Mouse (Mus musculus) forebrain, postnatal 0 days (tissue): Measurements from ENCODE around the gene Gm12184. TPM values are rescaled to one million over a fixed set of nuclear protein-coding genes. Genes with fewer than 3 reads are reported as not detected.

ENCODE experiments used
- ATAC-seq: fragments of 200-750 bp; cut with Nextera tagmentation; 2 replicates; pipeline ENCODE4 v1.8.0; 2017; ENCODE audit warnings: mild to moderate bottlenecking, moderate library complexity
- DNase-seq: peaks from one replicate; pipeline ENCODE4 v3.0.0-alpha.2; 2015
- H3K27ac ChIP-seq: fragments of 300-500 bp; sonication (generic); 2 replicates; pipeline ENCODE4 v1.5.1; 2014; ENCODE audit warnings: low read depth, mild to moderate bottlenecking, antibody characterized with exemption, low read length, moderate library complexity, mixed read lengths
- H3K27me3 ChIP-seq: fragments of 300-500 bp; sonication (generic); 2 replicates; pipeline ENCODE4 v1.6.1; 2014; ENCODE audit warnings: mild to moderate bottlenecking, low read length, mixed read lengths; ENCODE audit not compliant: insufficient read depth
- H3K36me3 ChIP-seq: fragments of 300-500 bp; sonication (generic); 2 replicates; pipeline ENCODE4 v1.6.1; 2014; ENCODE audit warnings: mild to moderate bottlenecking, moderate library complexity; ENCODE audit not compliant: insufficient read depth
- H3K4me1 ChIP-seq: fragments of 300-500 bp; sonication (generic); 2 replicates; pipeline ENCODE4 v1.6.1; 2014; ENCODE audit warnings: antibody characterized with exemption; ENCODE audit not compliant: insufficient read depth
- H3K4me2 ChIP-seq: fragments of 300-500 bp; sonication (generic); 2 replicates; pipeline ENCODE4 v1.6.1; 2014; ENCODE audit warnings: low read depth, mild to moderate bottlenecking, moderate library complexity
- H3K4me3 ChIP-seq: fragments of 300-500 bp; sonication (generic); 2 replicates; pipeline ENCODE4 v1.5.1; 2014; ENCODE audit warnings: low read depth, low read length, mixed read lengths
- H3K9ac ChIP-seq: fragments of 300-500 bp; sonication (generic); 2 replicates; pipeline ENCODE4 v1.6.1; 2014; ENCODE audit warnings: mild to moderate bottlenecking
- H3K9me3 ChIP-seq: fragments of 300-500 bp; sonication (generic); 2 replicates; pipeline ENCODE4 v1.6.1; 2016; ENCODE audit warnings: low read length
- CTCF ChIP-seq: sonication (generic); IDR thresholded peaks from 2 replicates; pipeline ENCODE4 v1.5.1; 2016; ENCODE audit warnings: antibody characterized with exemption, control low read depth, low read depth
- WGBS: fragments of 180-500 bp; shearing (Covaris S2); extraction: QIAGEN DNeasy Blood & Tissue Kit; methylation state at CpG from one replicate; pipeline ENCODE4 v1.1.7; 2014; 5-methylcytosine and 5-hydroxymethylcytosine counted together
- polyA plus RNA-seq: library from polyadenylated mRNA; unstranded; fragments of >200 nt; fragmentation: Nextera tagmentation; extraction: Ambion mirVana; gene quantifications from 2 replicates; pipeline ENCODE4 v1.2.1, GENCODE M21; 2015
- total RNA-seq: library from RNA; depleted of rRNA; stranded (reverse); fragments of >200 nt; gene quantifications from 2 replicates; pipeline ENCODE4 v1.2.3, GENCODE M21; 2014

Gm12184 gene
- total and polyA plus RNA-seq, 2 experiments from 2014 or later = 3.7 to 9.3 TPM

- H3K27ac ChIP-seq = peak within 1 kb of the TSS; percentile 29; the same call in 1 of the 2 replicates
These were observed 44.8 kb upstream of the Gm12184 start, which contains the start of gene Irgm1 for GRCm38 (mm10) chr11:48871201-48871772. Irgm1 (minus strand) TSS chr11:48871683.

GRCm38 (mm10) chr11:48870781-48871180 lies 44.3 kb upstream of the Gm12184 start:
- Histone ChIP-seq H3K36me3 (no peaks in the 10 kb centered on the region), H3K27ac (no peak overlapping the region), H3K4me3 (peak overlapping the region; percentile 39), H3K27me3 (no peaks in the 10 kb centered on the region), H3K4me1 (no peaks in the 10 kb centered on the region), H3K9ac (peak overlapping the region; percentile 55), H3K9me3 (no peaks in the 10 kb centered on the region), H3K4me2 (peak overlapping the region; percentile 68)
- no peak for TF ChIP-seq CTCF
- 39% methylated on average over 7 of the region's 7 CpGs for WGBS
- ATAC-seq (no peak), DNase-seq (no peak)

More at GRCm38 (mm10) chr11:48871201-48871772, 44.8 kb upstream of the Gm12184 start, which contains the start of gene Irgm1:
- no peaks in the 10 kb centered on the region for H3K4me1 ChIP-seq
- WGBS = 2% methylated on average over 19 of the region's 19 CpGs
- H3K4me2 ChIP-seq = peak within 1 kb of the TSS; percentile 68
- H3K36me3 ChIP-seq = no peaks in the 10 kb centered on the region
- H3K9ac ChIP-seq = peak within 1 kb of the TSS; percentile 55
- ATAC-seq (peak; percentile 49), DNase-seq (peak; percentile 41)
- no peak; the same call in 1 of the 2 replicates for TF ChIP-seq CTCF
- peak within 1 kb of the TSS; percentile 39 for H3K4me3 ChIP-seq
- H3K9me3 ChIP-seq = no peaks in the 10 kb centered on the region
- no peaks in the 10 kb centered on the region for H3K27me3 ChIP-seq

GRCm38 (mm10) chr11:48869380-48870110 lies 43.1 kb upstream of the Gm12184 start:
- DNase-seq = no peak
- TF ChIP-seq CTCF = no peak
- Histone ChIP-seq H3K4me3 (no peak overlapping the region), H3K4me2 (0 out of 2 replicates have a peak overlapping the region, but pooled peaks have one; percentile 10), H3K27me3 (no peaks in the 10 kb centered on the region), H3K4me1 (no peaks in the 10 kb centered on the region), H3K9me3 (no peaks in the 10 kb centered on the region), H3K9ac (no peak overlapping the region), H3K27ac (no peak overlapping the region), H3K36me3 (no peaks in the 10 kb centered on the region)
- ATAC-seq = no peak
- 76% methylated on average over 7 of the region's 7 CpGs for WGBS

DNA sequence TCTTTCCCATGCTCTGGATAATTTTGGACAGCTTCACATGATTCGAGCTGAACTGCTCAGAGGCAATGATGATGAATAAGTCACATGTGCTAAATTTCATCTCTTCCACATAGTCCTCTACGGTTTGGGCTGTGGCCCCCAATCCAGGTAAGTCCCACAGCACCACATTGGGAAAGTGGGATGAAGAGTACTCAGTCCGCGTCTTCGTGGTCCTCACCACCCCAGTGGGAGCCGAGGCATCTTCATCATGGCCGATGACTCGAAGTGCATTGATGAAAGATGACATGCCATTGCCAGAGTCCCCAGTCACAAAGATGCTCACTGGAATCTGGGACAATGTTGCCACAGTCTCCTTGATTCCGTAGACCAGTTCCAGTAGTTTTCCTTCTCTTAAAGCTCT lies 40.0 kb upstream of the Gm12184 start:
- no peak overlapping the region for H3K9ac ChIP-seq
- H3K4me3 ChIP-seq = no peak overlapping the region
- H3K4me2 ChIP-seq = no peak overlapping the region
- H3K27me3 ChIP-seq = no peaks in the 10 kb centered on the region
- H3K27ac ChIP-seq = no peak overlapping the region
- WGBS = 97% methylated on average over 9 of the region's 9 CpGs
- no peaks in the 10 kb centered on the region for H3K36me3 ChIP-seq
- DNase-seq = no peak
- no peak for ATAC-seq
- no peaks in the 10 kb centered on the region for H3K4me1 ChIP-seq
- no peak for TF ChIP-seq CTCF
- H3K9me3 ChIP-seq = no peaks in the 10 kb centered on the region

- no peak overlapping the region for H3K27ac ChIP-seq
- 85% methylated on average over 3 of the region's 3 CpGs for WGBS
- DNase-seq (no peak), ATAC-seq (no peak)
- no peaks in the 10 kb centered on the region for H3K27me3 ChIP-seq
- no peaks in the 10 kb centered on the region for H3K9me3 ChIP-seq
- no peak for TF ChIP-seq CTCF
- H3K4me3 ChIP-seq = no peak overlapping the region
- H3K4me2 ChIP-seq = no peak overlapping the region
- no peaks in the 10 kb centered on the region for H3K4me1 ChIP-seq
- H3K9ac ChIP-seq = no peak overlapping the region
- H3K36me3 ChIP-seq = no peaks in the 10 kb centered on the region
These were observed 37.4 kb upstream of the Gm12184 start for GRCm38 (mm10) chr11:48863808-48864207.

- DNase-seq = no peak
- no peaks in the 10 kb centered on the region for H3K36me3 ChIP-seq
- no peaks in the 10 kb centered on the region for H3K27me3 ChIP-seq
- no peak overlapping the region for H3K9ac ChIP-seq
- WGBS = 80% methylated on average over 1 of the region's 1 CpGs
- no peak for TF ChIP-seq CTCF
- no peak overlapping the region for H3K4me3 ChIP-seq
- H3K27ac ChIP-seq = no peak overlapping the region
- H3K4me1 ChIP-seq = 0 out of 2 replicates have a peak, but pooled peaks cover 6% of the 10 kb centered on the region
- H3K4me2 ChIP-seq = no peak overlapping the region
- ATAC-seq = no peak
- no peaks in the 10 kb centered on the region for H3K9me3 ChIP-seq
These were observed 36.4 kb upstream of the Gm12184 start for GRCm38 (mm10) chr11:48862784-48863319.

GRCm38 (mm10) chr11:48859014-48859413 lies 32.6 kb upstream of the Gm12184 start:
- peak overlapping the region; percentile 83 for H3K4me2 ChIP-seq
- no peak overlapping the region for H3K27ac ChIP-seq
- H3K9me3 ChIP-seq = no peaks in the 10 kb centered on the region
- no peaks in the 10 kb centered on the region for H3K36me3 ChIP-seq
- H3K4me3 ChIP-seq = peak overlapping the region; percentile 50
- peak; percentile 89 for TF ChIP-seq CTCF
- H3K27me3 ChIP-seq = no peaks in the 10 kb centered on the region
- DNase-seq (peak; percentile 85), ATAC-seq (no peak)
- peak overlapping the region; percentile 2; the same call in 1 of the 2 replicates for H3K9ac ChIP-seq
- 0% methylated on average over 6 of the region's 6 CpGs for WGBS
- H3K4me1 ChIP-seq = 0 out of 2 replicates have a peak, but pooled peaks cover 6% of the 10 kb centered on the region
